Mouse (Mus musculus): ENCODE results near the gene Myo16.

Gene Myo16

DNA sequence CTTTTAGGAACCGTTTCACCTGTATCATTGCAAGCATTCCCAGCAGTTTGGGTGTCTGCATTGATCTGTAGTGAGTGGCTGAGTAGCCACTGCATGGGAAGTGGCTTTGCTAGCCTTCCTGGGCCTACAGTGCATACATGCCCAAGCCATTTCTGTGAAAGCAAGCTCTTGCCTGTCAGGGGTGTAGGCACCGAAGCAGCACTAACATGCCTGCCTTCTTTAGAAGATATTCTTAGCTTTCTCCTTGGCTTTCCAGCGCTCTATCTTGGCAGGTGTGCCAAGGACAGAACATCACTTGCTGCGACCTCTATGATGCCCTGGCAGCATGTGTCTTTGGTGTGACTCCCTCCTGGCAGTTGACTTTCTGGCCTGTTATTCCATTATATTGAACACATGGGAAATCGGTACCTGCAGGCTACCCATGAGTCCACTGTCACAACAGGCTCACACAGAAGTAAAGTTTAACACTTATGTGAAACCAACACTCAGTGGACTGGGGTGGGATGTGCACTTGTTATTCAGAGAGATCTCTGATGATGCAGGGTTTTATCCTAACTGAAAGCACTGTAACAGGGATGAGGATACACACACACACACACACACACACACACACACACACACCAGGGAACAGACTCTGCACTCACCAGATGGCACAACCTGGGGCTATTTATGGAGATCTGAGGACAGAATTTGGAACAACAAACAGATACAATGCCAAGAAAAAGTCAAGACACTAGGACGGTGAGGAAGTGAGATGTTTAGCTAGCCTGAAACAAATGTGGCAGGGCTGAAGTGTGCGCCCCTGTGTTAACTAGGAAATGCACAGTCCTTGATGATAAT, 21.4 kb downstream of the Myo16 start:
- no peak for DNase-seq (ENCODE audit: extremely low read depth, insufficient read length, low spot score)

DNA sequence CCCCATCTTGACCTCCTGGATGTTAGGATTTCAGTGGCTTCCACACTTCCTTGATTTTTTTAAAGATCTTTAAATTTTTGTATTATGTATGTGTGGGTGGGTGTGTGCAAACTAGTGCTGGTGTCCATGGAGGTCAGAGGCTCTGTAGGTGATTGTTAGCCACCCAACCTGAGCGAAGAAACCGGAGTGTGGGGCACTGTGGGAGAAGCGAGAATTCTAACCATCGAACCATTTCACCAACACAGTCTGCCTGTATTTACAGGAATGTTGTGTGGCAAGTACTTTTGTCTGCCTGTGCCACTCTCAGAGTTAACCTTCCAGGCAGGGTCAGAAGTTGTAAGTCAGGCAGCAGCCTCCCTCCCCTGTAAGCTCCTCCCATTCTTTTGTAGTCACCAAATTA, 22.3 kb downstream of the Myo16 start:
- DNase-seq (ENCODE audit: extremely low read depth, insufficient read length, low spot score): no peak

DNA sequence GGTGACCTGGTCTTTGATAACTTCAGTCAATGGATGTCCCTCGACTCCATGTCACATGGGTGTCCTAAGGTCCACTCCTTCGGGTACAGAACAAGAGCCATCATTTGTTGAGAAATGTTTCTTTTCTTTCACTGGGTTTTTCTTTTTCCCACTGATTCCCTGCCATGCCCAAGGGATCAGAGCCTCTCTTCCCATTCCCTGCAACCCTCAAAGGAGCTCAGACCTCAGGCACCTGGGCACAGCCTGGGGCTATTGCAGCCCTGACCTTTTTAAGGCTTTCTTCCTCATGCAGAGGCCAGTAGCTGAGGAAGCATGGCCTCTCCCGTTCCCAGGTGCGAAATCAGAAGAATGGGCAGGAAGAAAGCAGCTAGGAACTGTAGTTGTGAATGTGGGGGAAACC, 23.4 kb downstream of the Myo16 start:
- DNase-seq (ENCODE audit: extremely low read depth, insufficient read length, low spot score): no peak

GRCm38 (mm10) chr8:10178986-10179385, 25.3 kb downstream of the Myo16 start:
- DNase-seq (ENCODE audit: extremely low read depth, insufficient read length, low spot score): no peak

DNA sequence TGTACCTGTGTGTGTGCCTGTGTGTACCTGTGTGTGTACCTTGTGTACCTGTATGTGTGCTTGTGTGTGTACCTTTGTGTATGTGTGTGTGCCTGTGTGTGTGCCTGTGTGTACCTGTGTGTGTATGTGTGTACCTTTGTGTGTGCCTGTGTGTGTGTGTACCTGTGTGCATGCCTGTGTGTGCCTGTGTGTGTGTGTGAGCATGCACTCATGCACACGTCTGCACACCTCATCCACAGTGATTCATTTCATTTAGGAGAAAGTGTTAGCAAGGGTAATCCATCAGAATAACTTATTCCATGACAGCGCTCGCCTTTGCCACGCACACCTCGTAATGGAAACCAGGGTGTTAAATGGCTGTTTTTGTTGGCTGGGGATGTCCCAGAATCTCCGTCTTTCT, 36.9 kb downstream of the Myo16 start:
- no peak for DNase-seq (ENCODE audit: extremely low read depth, insufficient read length, low spot score)

GRCm38 (mm10) chr8:10198164-10198563, 44.5 kb downstream of the Myo16 start:
- DNase-seq (ENCODE audit: extremely low read depth, insufficient read length, low spot score): no peak

DNA sequence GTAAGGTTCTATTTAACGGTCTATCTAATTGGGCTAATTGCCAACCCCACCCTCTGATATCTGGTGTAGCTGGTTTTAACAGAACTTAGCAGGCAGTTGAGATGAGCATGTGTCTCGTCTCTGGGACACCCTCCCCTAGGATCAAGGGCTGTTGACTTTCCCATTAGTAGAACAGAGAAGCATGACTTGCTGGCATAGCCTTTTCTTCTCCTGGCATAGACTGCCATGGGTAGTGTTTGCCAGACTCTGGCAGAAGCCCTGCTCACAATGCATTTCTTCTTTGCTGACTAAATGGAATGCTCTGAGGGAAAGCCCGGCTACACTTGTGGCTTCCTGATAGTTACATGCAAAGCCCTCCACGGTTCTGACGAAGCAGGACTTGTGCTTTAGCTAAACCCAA, 45.6 kb downstream of the Myo16 start:
- DNase-seq (ENCODE audit: extremely low read depth, insufficient read length, low spot score): no peak

DNA sequence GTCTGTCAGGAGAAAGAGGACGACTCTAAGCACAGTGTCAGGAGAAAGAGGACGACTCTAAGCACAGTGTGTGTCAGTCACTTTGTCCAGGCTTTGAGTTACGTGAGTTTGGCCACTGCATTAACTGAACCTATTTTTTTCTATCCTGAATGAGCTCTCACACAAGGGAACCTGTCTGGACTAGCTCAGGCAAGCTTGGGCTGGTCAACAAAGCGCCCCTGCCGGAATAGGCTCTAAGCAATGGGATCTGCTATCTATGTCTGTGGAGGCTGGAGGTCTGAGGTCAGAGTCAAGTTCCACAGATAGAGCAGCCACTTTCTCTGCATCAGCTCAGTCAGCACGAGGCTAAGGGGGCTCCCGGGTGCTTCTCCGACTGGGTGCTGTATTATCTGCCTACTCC, 46.3 kb downstream of the Myo16 start:
- no peak for DNase-seq (ENCODE audit: extremely low read depth, insufficient read length, low spot score)

DNA sequence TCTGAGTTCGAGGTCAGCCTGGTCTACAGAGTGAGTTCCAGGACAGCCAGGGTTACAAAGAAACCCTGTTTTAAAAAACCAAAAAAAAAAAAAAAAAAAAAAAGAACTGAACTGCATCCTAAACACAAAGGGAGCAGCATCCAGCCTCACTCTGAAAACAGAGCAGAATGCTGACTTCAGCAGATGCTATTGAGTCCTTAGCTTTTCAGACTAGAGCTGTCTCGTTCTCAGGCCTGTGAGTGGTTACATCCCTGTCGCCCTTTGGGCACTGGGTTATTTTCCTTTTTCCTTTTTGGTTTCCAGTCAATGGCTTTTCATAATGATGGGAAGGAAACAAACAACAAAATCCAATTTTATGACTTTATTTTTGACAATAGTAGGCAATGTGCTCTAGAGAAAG, 61.3 kb downstream of the Myo16 start:
- no peak for DNase-seq (ENCODE audit: extremely low read depth, insufficient read length, low spot score)

DNA sequence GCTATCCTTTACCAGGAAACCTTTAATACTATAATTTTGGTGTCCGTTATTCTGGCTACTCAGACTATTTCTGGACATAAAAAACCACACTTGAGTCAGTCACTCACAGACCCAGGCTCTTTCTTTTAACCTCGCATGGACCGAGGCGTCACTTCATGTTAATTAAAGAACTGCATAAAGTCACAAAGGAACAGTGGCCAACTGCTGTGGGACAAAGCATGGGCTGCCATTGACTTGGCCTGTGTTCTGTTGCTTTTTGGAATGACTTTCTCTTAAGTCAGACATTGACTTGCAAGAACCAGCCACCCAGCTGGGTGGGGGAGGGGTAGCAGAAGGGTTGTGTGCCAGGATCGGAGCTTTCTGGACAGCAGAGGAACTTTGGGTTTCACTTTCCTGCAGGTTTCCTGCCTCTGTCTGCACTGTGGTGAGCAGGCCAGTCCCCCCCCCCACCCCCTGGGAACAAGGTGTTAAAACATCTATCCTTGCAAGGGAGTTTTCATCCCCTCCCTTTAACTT, 66.1 kb downstream of the Myo16 start:
- peak; percentile 4 for DNase-seq (ENCODE audit: extremely low read depth, insufficient read length, low spot score)

DNA sequence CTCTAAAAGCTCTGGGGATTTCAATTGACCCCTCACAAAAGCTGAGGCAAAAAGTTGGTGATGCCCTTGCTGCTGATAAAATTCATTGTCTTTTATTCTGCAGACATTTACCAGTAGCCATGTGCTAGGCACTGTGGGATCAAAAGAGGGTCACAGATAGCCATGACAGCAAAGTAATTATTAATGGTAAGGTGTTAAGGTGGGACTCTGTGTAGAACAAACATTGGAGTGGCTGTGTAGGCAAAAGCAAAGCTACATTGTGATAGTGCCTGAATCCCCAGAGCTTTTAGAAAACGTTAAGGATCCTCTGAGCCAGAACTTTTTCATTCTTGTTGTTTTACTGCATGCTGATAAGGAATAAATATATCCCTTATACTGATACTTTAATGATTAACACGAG, 69.1 kb downstream of the Myo16 start:
- DNase-seq (ENCODE audit: extremely low read depth, insufficient read length, low spot score): no peak

DNA sequence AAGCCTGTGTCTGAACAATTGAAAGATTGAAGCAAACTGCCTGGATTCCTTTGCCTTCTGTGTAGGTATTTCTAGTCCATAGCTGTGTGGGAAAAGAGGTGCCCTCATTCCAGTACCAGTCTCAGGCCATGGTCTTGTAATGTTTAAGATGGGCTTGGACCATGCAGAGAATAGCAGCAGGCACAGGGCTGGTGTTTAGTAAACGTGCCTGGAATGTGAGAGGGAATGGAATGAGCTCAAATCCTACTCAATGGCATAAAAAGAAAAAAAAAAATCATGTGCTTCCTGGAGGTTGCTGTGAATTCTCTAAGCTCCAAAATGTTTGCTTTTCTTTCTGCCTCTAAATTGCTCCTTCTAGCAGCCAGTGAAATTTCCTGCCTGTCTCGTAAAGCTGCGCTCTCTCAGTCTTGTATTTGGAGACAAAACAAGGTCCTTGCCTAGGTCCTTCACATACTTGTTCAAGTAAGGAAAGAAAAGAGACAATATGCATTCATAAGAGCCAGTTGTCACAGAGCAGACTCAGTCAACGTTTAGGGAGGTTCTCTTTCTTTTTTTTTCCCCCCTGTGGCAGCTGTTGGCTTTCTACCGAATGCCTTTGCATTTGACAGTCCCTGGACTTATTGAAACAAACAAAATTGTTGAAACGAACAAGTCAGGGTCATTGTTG, 70.0 kb downstream of the Myo16 start:
- no peak for DNase-seq (ENCODE audit: extremely low read depth, insufficient read length, low spot score)

GRCm38 (mm10) chr8:10224305-10224971, 70.7 kb downstream of the Myo16 start:
- no peak for DNase-seq (ENCODE audit: extremely low read depth, insufficient read length, low spot score)

DNA sequence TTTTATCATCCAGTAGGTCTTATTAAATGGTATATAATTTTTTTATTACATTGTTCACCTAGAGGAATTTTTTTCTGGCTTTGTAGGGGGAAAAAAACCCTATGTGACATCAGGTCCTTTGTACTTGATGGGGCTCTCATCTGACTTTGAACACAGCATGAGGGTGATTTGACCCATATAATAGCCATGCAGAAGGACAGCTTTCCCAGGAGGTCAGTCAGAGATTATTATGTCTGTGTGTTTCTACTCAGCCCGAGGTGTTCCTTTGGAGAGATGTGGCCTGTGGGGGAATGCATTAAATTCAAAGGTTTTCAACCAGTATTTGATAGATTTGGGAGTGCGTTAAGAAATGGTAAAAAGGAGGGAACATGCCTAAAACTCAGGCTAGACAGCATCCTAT, 71.3 kb downstream of the Myo16 start:
- no peak for DNase-seq (ENCODE audit: extremely low read depth, insufficient read length, low spot score)

DNA sequence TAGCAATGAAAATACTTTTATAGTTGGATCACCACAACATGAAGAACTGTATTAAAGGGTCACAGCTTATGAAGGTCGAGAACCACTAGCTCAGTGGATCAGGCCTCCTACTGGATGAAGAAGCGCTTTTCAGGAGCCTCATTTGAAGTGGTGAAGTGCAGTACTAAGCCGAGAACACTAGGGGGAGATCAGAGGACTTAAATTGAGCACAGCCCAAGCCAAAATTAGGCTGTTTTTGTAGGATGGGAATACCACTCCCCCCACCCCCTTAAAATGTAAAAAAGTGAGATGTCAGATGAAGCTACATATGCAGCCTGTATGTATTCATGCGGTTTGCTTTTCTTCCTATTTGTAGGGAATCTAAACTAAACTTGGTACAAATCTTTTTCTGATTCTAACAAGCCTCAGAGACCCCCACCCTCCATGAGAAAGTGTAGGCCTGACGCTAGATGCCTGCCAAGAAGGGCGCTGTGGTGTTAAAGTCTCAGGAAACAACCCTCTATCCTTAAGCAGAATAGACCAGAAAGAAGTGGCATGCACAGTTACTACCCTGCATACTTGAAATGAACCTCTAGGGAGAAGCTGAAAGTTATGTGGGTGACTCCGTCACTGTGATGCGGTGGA, 77.1 kb downstream of the Myo16 start:
- no peak for DNase-seq (ENCODE audit: extremely low read depth, insufficient read length, low spot score)

- no peak for DNase-seq (ENCODE audit: extremely low read depth, insufficient read length, low spot score)
Observed at GRCm38 (mm10) chr8:10234516-10234915, 80.8 kb downstream of the Myo16 start.

- DNase-seq (ENCODE audit: extremely low read depth, insufficient read length, low spot score): no peak
Observed at GRCm38 (mm10) chr8:10243344-10243743, 89.6 kb downstream of the Myo16 start.

GRCm38 (mm10) chr8:10249156-10249555, 95.4 kb downstream of the Myo16 start:
- DNase-seq (ENCODE audit: extremely low read depth, insufficient read length, low spot score): no peak

DNA sequence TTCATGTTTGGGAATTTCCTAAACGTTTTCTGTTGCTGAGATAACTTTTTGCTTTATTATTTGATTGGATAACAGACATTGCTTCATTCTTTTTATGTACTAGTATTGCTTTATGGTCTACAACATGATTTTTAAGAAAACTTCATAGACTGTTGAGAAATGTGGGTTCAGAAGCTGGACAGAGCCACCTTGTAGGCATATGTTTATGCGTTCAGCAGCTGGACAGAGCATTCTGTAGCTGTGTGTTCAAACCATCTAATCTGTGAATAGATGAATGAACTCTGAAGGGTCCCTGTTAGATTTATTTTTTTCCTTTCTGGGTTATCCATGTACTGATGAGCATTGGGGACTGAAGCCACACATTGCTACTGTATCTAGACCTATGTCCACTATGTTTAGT, 102.0 kb downstream of the Myo16 start:
- no peak for DNase-seq (ENCODE audit: extremely low read depth, insufficient read length, low spot score)

GRCm38 (mm10) chr8:10256563-10256962, 102.9 kb downstream of the Myo16 start:
- DNase-seq (ENCODE audit: extremely low read depth, insufficient read length, low spot score): no peak

DNA sequence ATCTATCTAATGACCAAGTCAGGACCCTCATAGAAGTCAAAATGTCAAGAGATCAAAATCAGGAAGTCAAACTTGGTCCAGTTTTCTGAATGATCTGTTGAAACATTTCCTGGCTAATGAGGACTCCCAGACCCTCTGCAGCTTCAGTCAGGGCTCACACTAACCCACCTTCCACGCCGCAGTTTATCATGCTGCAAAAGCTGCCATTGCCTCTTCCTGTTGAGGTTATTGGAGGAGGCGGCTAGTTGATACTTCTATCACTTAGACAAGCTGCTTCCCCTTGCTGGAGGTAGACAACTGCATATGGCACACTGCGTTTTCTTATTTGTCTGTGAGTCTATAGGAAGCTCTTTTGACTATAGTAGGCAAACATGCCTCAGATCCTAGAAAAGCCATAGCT, 116.4 kb downstream of the Myo16 start:
- no peak for DNase-seq (ENCODE audit: extremely low read depth, insufficient read length, low spot score)
